Mouse (Mus musculus) forebrain, embryonic 11.5 days (tissue): ENCODE results near the gene Il1a. TPM values are rescaled to one million over a fixed set of nuclear protein-coding genes. Genes with fewer than 3 reads are reported as not detected.

Experiments used
- ATAC-seq: fragments of 200-750 bp; cut with Nextera tagmentation; replicated peaks from 2 replicates; pipeline ENCODE4 v1.8.0; 2017; ENCODE audit warnings: moderate TSS enrichment; ENCODE audit not compliant: low FRiP score
- DNase-seq: peaks from one replicate; pipeline ENCODE4 v3.0.0-alpha.2; 2017; ENCODE audit warnings: low spot score
- H3K27ac ChIP-seq: fragments of 300-500 bp; sonication (generic); 2 replicates; pipeline ENCODE4 v1.5.1; 2014; ENCODE audit warnings: low read depth, low read length
- H3K27me3 ChIP-seq: fragments of 300-500 bp; sonication (generic); 2 replicates; pipeline ENCODE4 v1.6.1; 2014; ENCODE audit warnings: mild to moderate bottlenecking, low read length, mixed read lengths; ENCODE audit not compliant: control insufficient read depth, insufficient read depth
- H3K36me3 ChIP-seq: fragments of 300-500 bp; sonication (generic); 2 replicates; pipeline ENCODE4 v1.6.1; 2014; ENCODE audit warnings: mild to moderate bottlenecking, low read length, moderate library complexity, mixed read lengths; ENCODE audit not compliant: control insufficient read depth, insufficient read depth
- H3K4me1 ChIP-seq: fragments of 300-500 bp; sonication (generic); replicated peaks from 2 replicates; pipeline ENCODE4 v1.6.1; 2014; ENCODE audit warnings: low read length, mixed read lengths; ENCODE audit not compliant: control insufficient read depth, insufficient read depth
- H3K4me2 ChIP-seq: fragments of 300-500 bp; sonication (generic); 2 replicates; pipeline ENCODE4 v1.6.1; 2014; ENCODE audit warnings: low read depth, mild to moderate bottlenecking, low read length, moderate library complexity, mixed read lengths; ENCODE audit not compliant: severe bottlenecking
- H3K4me3 ChIP-seq: fragments of 300-500 bp; sonication (generic); 2 replicates; pipeline ENCODE4 v1.5.1; 2014; ENCODE audit warnings: low read depth, low read length
- H3K9ac ChIP-seq: fragments of 300-500 bp; sonication (generic); 2 replicates; pipeline ENCODE4 v1.6.1; 2014; ENCODE audit warnings: low read length
- H3K9me3 ChIP-seq: fragments of 300-500 bp; sonication (generic); 2 replicates; pipeline ENCODE4 v1.6.1; 2016; ENCODE audit warnings: low read length, mixed read lengths; ENCODE audit not compliant: control insufficient read depth
- WGBS: fragments of 180-500 bp; shearing (Covaris S2); extraction: QIAGEN DNeasy Blood & Tissue Kit; methylation state at CpG from one replicate; pipeline ENCODE4 v1.1.7; 2014; 5-methylcytosine and 5-hydroxymethylcytosine counted together
- polyA plus RNA-seq: library from polyadenylated mRNA; unstranded; fragments of >200 nt; fragmentation: Nextera tagmentation; extraction: Ambion mirVana; gene quantifications from 2 replicates; pipeline ENCODE4 v1.2.1, GENCODE M21; 2014

The Il1a gene
- polyA plus RNA-seq, 1 experiment from 2014 or later = 0.12 TPM

DNA sequence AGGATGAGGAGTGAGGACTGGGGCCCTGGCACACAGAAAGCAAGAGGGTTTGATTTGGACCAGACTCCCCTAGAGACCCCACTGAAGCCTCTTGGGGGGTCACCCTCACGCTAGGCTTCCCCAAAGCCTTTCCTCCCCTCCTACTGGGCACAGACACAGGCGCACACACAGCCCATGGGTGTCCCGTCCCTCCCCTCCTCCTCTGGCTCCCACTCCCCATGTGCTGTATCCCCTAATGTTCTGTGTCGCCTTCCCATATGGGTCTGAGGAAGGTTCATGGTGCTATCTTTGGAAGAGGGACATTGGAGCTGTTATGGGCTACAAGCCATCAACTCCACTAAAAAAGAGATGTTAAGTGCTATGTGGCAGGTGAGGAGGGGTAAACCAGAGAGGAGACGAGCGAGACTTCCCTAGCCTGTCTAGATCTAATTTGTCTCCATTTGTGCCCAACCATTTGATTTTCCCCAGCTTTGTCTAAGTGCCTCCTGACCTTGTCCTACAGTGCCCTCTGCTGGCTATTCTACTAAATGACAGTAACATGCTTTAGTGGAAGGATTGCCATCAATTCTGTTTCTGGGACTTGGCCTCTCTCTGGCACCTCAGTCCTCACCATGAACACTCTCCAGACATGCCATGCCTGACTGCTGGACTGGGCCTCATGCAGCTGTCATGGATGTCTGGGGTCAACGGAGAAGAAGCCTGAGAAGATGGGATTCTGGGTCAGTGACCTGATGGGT, 51.1 kb downstream of the Il1a start:
- H3K4me2 ChIP-seq = no peak overlapping the region

DNA sequence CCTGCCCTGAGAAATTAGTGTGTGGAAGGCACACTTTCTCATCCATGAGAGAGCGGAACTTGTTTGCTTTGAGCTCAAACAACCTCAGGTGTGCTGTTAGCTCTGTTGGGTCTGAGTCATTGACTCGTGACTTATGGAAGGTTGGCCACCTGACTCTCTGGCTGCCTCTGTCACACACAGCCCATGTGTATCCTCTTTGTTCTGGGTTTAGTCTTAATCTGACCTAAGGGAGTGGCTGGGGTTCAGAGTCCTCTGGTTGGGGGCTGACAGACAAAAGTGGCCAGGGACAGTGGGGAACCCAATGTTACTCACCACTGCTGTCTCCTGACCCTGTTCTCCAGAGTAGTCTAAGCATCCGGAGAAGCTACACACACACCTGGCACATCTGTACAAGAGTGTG, 51.7 kb downstream of the Il1a start:
- Histone ChIP-seq H3K4me2 (no peak overlapping the region), H3K27ac (no peak overlapping the region), H3K9me3 (no peaks in the 10 kb centered on the region), H3K4me3 (no peak overlapping the region), H3K9ac (no peak overlapping the region), H3K4me1 (no peaks in the 10 kb centered on the region), H3K36me3 (no peaks in the 10 kb centered on the region), H3K27me3 (no peaks in the 10 kb centered on the region)
- WGBS = 92% methylated on average over 3 of the region's 3 CpGs
- DNase-seq = no peak
- 0 out of 2 replicates have a peak, but pooled peaks have one; percentile 21 for ATAC-seq

More for the DNA sequence above, 51.1 kb downstream of the Il1a start:
- H3K27me3 ChIP-seq = no peaks in the 10 kb centered on the region
- 38% methylated on average over 7 of the region's 7 CpGs for WGBS
- H3K4me1 ChIP-seq = no peaks in the 10 kb centered on the region
- H3K9ac ChIP-seq = no peak overlapping the region
- H3K36me3 ChIP-seq = no peaks in the 10 kb centered on the region
- peak; percentile 61 for DNase-seq
- no peak overlapping the region for H3K27ac ChIP-seq
- peak; percentile 58 for ATAC-seq
- no peaks in the 10 kb centered on the region for H3K9me3 ChIP-seq
- no peak overlapping the region for H3K4me3 ChIP-seq

DNA sequence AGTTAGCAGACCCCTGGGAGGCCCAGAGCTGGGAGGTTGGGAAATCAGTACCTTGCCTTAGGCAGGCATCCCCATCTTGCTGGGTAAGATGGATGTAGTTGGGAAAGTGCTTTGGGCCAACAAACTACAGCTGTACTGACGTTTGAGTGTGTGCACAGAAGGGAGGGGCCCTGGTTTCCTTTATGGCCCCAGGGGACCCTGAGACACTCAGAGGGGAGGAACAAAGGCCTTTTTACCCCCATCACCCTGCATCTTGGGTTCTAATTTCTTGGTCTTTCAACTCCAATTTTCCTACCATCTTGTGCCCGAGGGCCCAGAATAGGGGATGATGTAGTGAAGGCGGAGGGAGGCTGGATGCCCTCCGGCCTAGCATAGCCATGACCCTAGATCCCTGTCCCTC, 53.8 kb downstream of the Il1a start:
- 78% methylated on average over 4 of the region's 4 CpGs for WGBS
- H3K4me1 ChIP-seq = no peaks in the 10 kb centered on the region
- ATAC-seq = no peak

DNA sequence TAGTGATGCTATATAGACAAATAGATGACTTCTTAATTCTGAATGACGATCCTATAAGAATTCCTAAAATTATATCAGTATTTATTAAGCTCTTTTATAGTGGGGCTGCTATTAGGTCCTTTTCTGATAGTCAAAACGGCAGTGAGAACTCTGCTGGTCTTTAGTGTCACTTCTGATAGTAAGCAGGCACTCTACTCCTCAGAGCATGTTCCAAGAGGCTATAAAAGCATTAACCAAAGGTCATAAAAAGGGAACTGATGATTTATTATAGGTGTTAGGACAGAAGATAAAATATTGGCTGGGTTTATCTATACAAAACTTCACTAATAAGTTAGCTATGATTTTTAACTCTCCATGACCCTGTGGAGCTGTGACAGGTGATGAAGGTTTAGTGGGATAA, 55.7 kb downstream of the Il1a start:
- ATAC-seq (no peak), DNase-seq (no peak)
- Histone ChIP-seq H3K9me3 (no peaks in the 10 kb centered on the region), H3K27ac (no peak overlapping the region), H3K4me1 (no peaks in the 10 kb centered on the region), H3K4me2 (no peak overlapping the region), H3K9ac (no peak overlapping the region), H3K27me3 (no peaks in the 10 kb centered on the region), H3K36me3 (no peaks in the 10 kb centered on the region), H3K4me3 (no peak overlapping the region)
- 76% methylated on average over 2 of the region's 2 CpGs for WGBS

More for the DNA sequence above, 53.8 kb downstream of the Il1a start:
- no peak overlapping the region for H3K27ac ChIP-seq
- no peaks in the 10 kb centered on the region for H3K27me3 ChIP-seq
- H3K4me2 ChIP-seq = no peak overlapping the region
- H3K9me3 ChIP-seq = no peaks in the 10 kb centered on the region
- no peaks in the 10 kb centered on the region for H3K36me3 ChIP-seq
- H3K9ac ChIP-seq = no peak overlapping the region
- H3K4me3 ChIP-seq = no peak overlapping the region
- DNase-seq = no peak

DNA sequence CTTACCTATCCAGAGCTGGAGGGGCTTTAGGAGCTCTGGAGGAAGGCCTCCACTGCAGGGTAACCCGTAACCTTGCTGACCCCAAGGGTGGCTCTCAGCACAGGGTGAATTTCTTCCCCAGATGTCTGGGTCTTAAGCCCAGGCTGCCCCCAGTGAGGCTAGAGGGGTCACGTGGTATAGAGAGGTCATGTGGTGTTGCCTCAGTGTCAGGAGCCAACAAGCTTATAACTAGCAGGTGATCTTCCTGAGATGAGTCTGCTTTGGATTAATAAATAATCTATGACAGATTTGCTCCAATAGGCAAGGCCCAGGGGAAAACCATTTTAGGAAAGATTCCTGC, 56.2 kb downstream of the Il1a start:
- no peak overlapping the region for H3K4me3 ChIP-seq
- no peaks in the 10 kb centered on the region for H3K36me3 ChIP-seq

DNA sequence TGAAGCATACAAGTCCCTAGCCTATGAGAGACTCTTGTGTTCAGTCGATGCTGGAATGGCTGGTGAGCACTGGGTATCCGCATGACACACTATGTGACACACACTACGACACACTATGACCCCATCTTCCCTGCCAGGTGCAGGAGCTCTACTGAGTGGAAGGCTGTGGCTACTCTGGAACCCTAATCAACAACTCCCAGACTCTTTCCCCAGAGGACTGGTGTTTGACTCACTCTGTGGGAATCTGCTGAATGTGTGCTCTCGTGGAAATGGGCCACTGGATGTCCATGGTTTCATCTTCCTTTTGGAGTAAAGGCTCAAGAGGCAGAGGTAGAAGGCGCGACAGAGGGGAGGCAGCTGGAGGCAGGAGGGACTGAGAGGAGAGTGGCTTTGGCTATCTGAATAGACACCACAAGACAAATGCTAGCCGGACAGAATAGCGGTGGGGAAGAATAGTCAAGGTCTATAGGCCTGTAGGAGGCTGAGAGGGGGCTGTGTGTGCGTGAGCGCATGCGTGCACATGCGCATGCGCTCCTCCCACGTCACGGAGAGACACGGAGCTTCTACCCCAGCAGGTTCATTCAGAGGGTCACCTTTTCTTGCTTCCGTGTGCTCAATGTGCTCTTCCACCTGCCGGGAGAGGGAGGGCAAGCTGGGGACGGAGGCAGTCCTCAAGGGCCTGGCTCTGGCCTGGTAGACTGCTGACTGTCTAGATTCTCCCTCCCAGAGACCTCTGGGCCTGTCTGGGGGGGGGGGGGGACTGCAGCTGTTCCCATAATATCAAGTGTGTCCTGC, 56.7 kb downstream of the Il1a start:
- no peaks in the 10 kb centered on the region for H3K4me1 ChIP-seq
- WGBS = 91% methylated on average over 19 of the region's 19 CpGs

More for the DNA sequence above, 56.2 kb downstream of the Il1a start:
- Histone ChIP-seq H3K9me3 (no peaks in the 10 kb centered on the region), H3K4me2 (no peak overlapping the region), H3K4me1 (no peaks in the 10 kb centered on the region), H3K9ac (no peak overlapping the region), H3K27ac (no peak overlapping the region), H3K27me3 (no peaks in the 10 kb centered on the region)
- no peak for ATAC-seq
- no peak for DNase-seq
- WGBS = 88% methylated on average over 2 of the region's 2 CpGs

More for the DNA sequence above, 56.7 kb downstream of the Il1a start:
- Histone ChIP-seq H3K36me3 (no peaks in the 10 kb centered on the region), H3K27ac (no peak overlapping the region), H3K4me3 (no peak overlapping the region), H3K27me3 (no peaks in the 10 kb centered on the region), H3K9me3 (no peaks in the 10 kb centered on the region), H3K4me2 (no peak overlapping the region), H3K9ac (no peak overlapping the region)
- ATAC-seq (no peak), DNase-seq (no peak)

Other genes starting within 250 kb of the Il1a start
- 16.7 and 16.8 TPM in 2 replicates for gene Ttl, start 244.0 kb downstream of the Il1a start, polyA plus RNA-seq
- 30.9 and 33.9 TPM in 2 replicates for gene Polr1b, start 209.0 kb downstream of the Il1a start, polyA plus RNA-seq
- 24.5 TPM in 2 replicates for gene Chchd5, start 180.3 kb downstream of the Il1a start, polyA plus RNA-seq
- 70.7 and 72.8 TPM in 2 replicates for gene Slc20a1, start 111.2 kb downstream of the Il1a start, polyA plus RNA-seq
- gene Ckap2l, start 12.8 kb downstream of the Il1a start, polyA plus RNA-seq = 95.3 and 97.5 TPM in 2 replicates
- not detected in 2 replicates for gene Il1b, start 61.2 kb upstream of the Il1a start, polyA plus RNA-seq
- gene F830045P16Rik, start 226.6 kb upstream of the Il1a start, polyA plus RNA-seq = not detected in 2 replicates